Mouse (Mus musculus) gastrocnemius, adult 2 months (tissue): ENCODE measurements at regions not wholly inside any gene's neighbourhood (a gene's known extent, or its start where the extent isn't known, plus 50 kb on each side); places are given as distances from the start of the nearest gene placed in this dataset.

ENCODE experiments used
- DNase-seq: peaks from one replicate; pipeline ENCODE4 v3.0.0; 2022
- H3K27ac ChIP-seq: fragments of 200-600 bp; 2 replicates; pipeline ENCODE4 v1.8.1; 2022; ENCODE audit warnings: mild to moderate bottlenecking
- H3K4me3 ChIP-seq: fragments of 200-600 bp; 2 replicates; pipeline ENCODE4 v1.8.1; 2022; ENCODE audit warnings: mild to moderate bottlenecking, moderate library complexity
- CTCF ChIP-seq: fragments of 200-600 bp; IDR thresholded peaks from 2 replicates; pipeline ENCODE4 v1.8.1; 2022; ENCODE audit warnings: antibody characterized with exemption, mild to moderate bottlenecking, moderate library complexity
- intact Hi-C: fragments of 180-260 bp; cut with DNase I; formaldehyde crosslinking; loops from one replicate; pipeline ENCODE4 v1.15.1; 2025

DNA sequence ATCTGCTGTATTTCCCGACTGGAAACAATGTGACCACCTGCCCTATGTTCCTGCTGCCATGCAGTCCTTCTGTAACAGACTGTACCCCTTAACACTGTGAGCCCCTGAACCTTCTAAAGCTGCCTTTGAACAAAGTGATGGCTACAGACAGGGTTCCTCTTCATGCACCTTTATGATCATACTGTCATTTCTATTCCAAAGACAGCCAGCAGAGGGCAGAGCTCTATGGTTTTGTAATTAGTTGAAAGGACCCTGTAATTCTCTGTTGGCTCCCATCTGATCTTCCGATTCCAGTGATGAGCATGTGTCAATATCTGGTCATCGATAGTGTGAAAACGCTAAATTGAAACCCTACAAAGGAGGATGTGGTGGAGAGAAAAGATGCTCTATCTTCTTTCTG is 99.1 kb upstream of the Nckap5 start:
- no peak for DNase-seq
- H3K27ac ChIP-seq = no peak overlapping the region
- H3K4me3 ChIP-seq = no peak overlapping the region
- intact Hi-C loops = loop anchor here (2.0 to 5.0 kb wide), 2 partner anchors 1142 to 1323 kb away; no protein-coding TSS in a partner anchor
- peak; percentile 68 for TF ChIP-seq CTCF

DNA sequence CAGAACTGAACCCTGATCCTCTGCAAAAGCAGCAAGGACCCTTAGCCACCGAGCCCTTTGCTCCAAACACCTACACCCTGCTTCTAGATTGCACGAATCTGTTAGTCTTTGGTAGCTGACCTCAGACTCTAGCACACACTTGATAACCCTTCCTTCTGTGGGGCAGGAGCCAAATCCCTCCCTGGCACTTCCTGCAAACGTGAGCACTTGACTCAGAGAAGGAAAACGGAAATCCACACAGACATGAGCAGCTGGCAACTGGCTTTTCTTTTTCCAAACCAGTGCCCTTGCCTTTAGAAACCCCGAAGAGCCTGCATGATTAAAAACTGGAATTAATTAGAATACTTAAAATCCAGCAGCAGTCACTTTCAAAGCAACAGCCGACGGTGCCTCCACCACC is 97.6 kb upstream of the Nckap5 start:
- Histone ChIP-seq H3K4me3 (no peak overlapping the region), H3K27ac (no peak overlapping the region)
- TF ChIP-seq CTCF = no peak
- intact Hi-C loops = no loop called here
- DNase-seq = no peak

DNA sequence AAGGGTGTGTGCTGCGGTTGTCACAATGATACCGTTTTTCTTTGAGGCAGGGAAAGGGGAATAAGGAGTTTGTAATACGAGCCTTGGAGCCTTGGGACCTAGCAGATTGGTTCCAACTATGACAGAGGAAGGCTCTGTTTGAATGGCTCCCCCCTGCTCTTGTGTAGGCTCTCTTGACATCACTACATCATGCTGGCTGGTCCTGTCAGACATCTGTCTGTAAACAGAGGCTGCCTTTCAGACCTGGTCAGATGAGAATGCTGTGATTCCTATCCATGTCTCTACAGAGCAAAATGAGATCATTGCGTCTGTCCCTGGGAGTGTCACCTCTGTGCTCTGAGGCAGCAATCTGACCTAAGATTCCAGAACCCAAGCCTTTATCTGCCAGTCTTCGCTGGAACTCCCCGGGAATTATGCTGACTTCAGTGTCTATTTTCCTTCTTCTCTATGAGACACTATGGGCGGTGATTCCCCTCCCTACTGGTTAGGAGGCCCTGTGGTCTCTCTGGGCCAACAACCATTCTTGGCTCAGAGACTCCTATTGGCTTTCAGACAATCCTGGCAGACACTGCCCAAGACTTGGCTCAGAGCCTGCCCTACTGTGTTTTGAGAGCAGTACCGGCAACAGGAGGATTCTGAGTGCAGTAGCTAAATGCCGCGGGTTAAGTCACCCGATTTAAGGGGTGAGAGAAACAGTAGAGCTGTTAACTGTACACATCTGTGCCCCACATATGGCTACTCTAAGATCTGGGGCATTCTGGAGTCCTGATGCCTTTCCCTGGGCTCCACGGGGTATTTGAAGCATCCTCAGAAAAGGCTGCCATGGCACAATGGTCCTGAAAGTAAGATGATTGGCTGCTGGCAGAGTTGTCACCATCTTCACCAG is 94.8 kb upstream of the Nckap5 start:
- intact Hi-C loops = no loop called here
- DNase-seq = peak; percentile 47
- no peak overlapping the region for H3K27ac ChIP-seq
- TF ChIP-seq CTCF = no peak
- H3K4me3 ChIP-seq = peak overlapping the region; percentile 7

DNA sequence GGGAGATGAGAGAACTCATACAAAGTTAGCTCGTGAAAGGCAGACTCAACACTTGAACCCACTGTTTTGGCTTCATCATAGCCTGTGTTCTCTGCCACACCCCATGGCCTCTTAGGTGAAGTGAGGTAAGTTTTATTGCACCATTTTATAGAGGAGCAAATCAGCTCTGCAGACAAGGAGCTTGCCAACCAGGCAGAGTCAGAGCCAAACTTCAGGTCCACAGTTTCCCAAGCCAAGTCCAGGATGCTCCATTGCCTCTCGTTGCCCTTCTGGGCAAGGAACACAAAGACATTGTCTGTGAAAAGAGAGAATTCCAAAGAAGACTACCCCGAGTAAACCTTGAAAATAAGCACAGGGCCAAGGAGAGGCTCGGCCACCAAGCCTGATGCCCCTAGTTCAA is 93.4 kb upstream of the Nckap5 start:
- intact Hi-C loops = no loop called here

DNA sequence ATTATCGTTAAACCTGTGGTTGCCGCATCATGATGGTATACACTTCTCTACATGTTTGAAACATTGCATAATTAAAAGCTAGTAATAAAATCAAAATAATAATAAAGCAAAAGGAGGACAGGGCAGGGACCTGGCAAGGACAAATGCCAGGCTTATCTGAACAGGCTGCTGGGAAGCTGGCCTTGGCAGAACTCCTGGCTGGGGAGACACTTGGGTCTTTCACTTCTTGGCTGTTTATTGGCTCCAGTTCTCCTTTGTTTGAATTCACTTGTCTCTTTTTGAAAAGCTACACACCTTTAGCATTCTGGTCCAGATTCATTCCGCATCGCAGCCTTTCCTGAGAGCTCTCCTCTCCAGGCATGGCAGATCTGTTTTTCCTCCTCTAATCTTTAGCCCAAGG is 91.6 kb upstream of the Nckap5 start:
- DNase-seq = no peak
- TF ChIP-seq CTCF = no peak
- H3K27ac ChIP-seq = no peak overlapping the region
- intact Hi-C loops = no loop called here
- H3K4me3 ChIP-seq = no peak overlapping the region

More for the DNA sequence above, 93.4 kb upstream of the Nckap5 start:
- H3K4me3 ChIP-seq = no peak overlapping the region
- H3K27ac ChIP-seq = no peak overlapping the region
- DNase-seq = no peak
- no peak for TF ChIP-seq CTCF

DNA sequence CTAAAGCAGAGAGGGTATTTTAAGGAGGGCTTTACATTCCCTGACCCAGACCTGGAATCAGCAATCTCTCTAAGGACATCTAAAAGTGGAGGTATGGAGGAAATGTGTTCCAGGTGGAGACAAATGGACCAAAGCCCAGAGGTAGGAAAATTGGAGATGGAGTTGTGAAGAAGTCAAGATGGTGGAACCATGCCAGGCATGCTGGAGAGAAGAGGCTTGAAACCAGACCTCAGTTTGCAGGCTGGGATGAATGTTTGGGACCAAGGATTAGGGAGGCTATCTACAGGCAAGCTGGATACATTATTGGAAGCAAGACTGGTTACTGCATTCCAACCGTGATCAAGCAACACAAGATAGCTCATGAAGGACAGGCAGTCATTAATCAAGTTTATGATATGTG is 88.3 kb upstream of the Nckap5 start:
- no peak for DNase-seq
- no peak overlapping the region for H3K27ac ChIP-seq
- H3K4me3 ChIP-seq = no peak overlapping the region
- no peak for TF ChIP-seq CTCF
- intact Hi-C loops = no loop called here

DNA sequence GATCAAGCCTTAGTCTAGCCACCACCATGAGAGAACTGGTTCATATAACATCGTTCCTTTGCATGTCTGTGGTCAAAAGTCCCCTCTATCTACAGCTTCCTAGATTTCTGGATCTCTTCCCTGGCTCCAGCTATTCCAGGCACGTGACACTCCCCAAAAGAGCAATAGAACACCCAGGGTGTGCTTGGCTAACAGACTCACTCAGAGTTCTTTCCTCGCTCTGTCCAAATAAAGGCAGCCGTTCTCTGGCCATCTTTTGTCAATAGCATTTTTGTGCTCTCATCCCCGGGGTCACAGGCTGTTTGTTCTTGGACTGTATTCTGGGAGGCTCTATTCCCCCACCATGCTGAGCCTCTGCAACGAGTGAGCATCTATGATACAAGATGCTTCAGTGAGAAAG is 87.3 kb upstream of the Nckap5 start:
- H3K4me3 ChIP-seq = no peak overlapping the region
- no peak for DNase-seq
- no peak for TF ChIP-seq CTCF
- no peak overlapping the region for H3K27ac ChIP-seq
- intact Hi-C loops = no loop called here

DNA sequence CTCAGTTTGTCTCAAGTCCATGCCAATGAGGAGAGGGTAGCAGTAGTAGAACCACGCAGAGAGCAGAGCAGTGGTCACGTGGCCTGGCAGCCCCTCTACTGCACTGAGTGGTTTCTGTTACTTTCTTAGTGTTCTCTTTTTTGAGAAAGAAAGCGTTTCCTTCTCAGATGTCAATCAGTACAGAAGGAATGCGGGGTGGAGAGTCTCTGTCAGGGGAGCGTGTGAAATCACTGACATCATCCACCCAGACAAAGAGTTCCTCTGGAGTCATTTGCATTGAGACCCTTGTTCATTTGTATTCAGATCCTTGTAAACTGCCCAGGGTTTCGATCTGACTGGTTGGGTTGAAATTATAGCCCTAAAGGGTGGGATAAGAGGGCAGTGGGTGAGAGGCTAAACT is 85.8 kb upstream of the Nckap5 start:
- H3K4me3 ChIP-seq = no peak overlapping the region
- intact Hi-C loops = no loop called here
- no peak overlapping the region for H3K27ac ChIP-seq
- TF ChIP-seq CTCF = no peak
- DNase-seq = no peak

DNA sequence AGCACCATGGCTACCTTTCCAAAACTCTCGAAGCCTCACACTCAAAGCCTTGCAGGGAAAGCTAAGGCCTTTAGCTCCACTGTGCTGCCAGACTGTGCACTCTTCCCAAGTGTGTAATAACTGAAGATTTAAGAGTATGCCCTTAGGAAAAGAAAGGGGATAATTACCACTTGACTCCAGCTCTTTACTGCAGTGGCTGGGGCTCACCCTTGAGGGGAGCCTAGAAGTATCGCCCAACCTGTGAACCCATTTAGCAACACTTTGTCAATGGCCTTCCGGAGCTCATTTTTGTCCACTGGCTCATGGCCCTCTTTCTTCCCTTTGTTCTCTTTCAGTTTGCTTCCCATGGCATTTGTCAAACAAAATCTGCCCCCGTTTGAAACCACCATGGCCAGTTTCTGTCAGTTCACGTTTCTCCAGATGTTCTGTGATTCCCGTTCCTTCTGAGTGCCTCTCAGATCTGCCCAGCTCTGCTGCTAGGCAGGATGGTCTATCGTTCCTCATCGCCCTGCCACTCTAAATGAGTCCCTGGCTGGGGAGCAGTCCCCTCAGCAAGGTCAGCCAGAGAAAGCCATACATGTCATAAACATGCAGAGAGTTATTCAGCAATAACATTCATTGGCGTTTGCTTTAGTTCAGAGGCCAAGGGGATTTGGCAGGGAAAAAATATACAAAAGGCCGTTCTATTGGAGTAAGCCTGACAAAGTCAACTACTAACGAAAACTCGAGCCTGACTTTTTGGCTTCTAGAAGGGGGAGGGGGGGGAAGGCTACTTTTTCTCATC is 80.9 kb upstream of the Nckap5 start:
- intact Hi-C loops = no loop called here

DNA sequence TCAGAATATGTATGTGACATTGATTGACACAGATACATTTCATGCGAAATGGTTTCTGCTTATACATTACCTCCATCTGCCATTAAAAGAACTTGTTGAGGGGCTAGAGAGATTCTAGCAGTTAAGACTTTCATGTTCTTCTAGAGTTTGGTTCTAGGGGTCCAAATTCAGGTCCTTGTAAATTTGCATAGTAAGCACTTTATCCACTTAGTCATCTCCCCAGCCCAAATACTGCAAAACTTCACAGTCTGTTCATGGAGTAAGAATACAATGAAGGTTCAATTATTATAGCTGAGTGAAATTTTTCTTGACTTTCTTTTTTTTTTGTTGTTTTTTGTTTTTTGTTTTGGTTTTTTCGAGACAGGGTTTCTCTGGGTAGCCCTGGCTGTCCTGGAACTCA is 76.8 kb upstream of the Nckap5 start:
- DNase-seq = no peak
- no peak overlapping the region for H3K4me3 ChIP-seq
- no peak overlapping the region for H3K27ac ChIP-seq
- no peak for TF ChIP-seq CTCF
- intact Hi-C loops = no loop called here

More for the DNA sequence above, 80.9 kb upstream of the Nckap5 start:
- H3K4me3 ChIP-seq = no peak overlapping the region
- no peak overlapping the region for H3K27ac ChIP-seq
- TF ChIP-seq CTCF = no peak
- DNase-seq = no peak

DNA sequence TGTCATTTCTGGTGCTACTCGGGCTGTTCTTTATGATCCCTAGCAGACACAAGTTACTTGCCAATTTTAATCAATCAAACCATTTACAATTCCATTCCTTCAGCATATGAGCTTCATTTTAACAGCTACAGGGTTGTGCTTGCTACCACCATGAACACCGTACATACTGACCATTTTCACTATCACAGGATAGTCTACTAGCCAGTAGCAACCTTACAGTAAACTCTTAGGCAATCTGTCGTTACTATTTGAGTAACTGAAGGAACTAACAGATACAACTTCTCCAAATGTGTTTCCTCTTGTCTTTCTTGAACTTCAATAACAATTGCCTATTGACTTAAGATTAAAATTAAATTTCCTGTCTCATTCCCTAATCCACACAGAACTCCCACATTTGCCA is 67.9 kb upstream of the Nckap5 start:
- H3K4me3 ChIP-seq = no peak overlapping the region
- TF ChIP-seq CTCF = no peak
- H3K27ac ChIP-seq = no peak overlapping the region
- no peak for DNase-seq
- intact Hi-C loops = no loop called here

DNA sequence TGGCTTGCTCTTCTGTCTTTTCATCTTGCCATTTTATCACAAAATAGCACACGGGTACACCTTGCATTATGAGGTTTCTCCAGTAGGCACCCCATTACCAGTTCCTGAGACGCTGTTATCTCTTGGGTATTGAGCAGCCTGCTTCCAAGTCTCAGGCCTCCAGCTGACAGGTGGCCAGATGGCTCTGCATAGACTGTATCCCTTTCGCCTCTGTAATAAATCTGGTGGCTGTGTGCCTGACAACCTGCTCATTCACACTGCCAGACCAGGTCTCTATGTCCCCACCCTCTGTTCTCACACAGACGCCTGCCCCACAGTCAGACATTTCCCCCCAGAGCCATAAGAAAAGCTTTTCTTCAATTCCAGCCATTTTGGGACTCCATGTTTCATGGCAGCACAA is 66.3 kb upstream of the Nckap5 start:
- no peak for DNase-seq
- no peak for TF ChIP-seq CTCF
- H3K4me3 ChIP-seq = no peak overlapping the region
- intact Hi-C loops = no loop called here
- no peak overlapping the region for H3K27ac ChIP-seq

DNA sequence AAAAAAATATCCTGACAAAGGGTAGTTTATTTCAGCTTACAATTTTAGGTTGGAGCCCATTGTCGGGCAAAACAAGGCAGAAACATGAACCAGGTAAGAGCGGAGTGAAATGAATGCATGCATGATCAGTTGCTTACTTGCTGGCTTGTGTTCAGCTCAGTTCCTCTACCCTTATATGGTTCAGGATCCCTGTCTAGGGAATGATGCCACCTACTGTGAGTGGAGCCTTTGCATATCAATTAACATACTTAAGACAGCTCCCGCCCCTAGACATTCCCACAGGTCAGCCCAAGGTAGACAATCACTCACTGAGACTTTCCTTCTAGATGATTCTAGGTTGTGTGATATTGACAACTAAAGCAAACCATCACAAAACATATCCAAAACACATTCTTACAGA is 50.2 kb upstream of the Nckap5 start:
- H3K27ac ChIP-seq = no peak overlapping the region
- DNase-seq = no peak
- TF ChIP-seq CTCF = no peak
- intact Hi-C loops = no loop called here
- no peak overlapping the region for H3K4me3 ChIP-seq
